Mouse (Mus musculus): ENCODE measurements around the gene Pcsk6.

DNA sequence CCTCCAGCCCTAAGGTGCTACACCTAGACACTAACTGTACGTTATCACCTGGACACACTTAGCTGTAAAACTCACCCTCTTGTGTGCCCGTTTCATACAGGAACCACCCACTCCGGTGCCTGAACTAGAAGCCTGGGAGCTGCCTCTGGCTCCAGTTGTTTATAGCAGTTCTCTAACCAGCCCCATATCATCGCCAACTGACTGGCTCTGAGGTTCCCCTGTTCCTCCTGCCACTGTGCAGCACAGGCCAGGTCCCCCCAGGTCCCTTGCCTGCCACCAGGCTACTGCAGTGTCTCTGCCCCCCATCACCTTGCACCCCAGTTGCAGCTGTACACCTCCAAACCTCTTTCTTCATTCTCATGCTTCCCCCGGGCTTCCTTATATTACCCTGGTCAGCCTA is 8.7 kb downstream of the Pcsk6 start:
- TF ChIP-seq ZNF384 (IDR thresholded peaks at IDR 0.05; ENCODE audit: low read depth, low read length), result no peak
- TF ChIP-seq ZC3H11A (IDR thresholded peaks at IDR 0.05; ENCODE audit: borderline replicate concordance, low read depth, low read length), result no peak
- no peak for TF ChIP-seq MAFK (IDR thresholded peaks at IDR 0.05; ENCODE audit: insufficient read depth, low read depth, low read length)

Data from ES-E14 (cell line).